Mouse (Mus musculus) lung, postnatal 0 days (tissue): ENCODE results near the gene Sorl1. TPM values are rescaled to one million over a fixed set of nuclear protein-coding genes. Genes with fewer than 3 reads are reported as not detected.

Source experiments
- ATAC-seq: fragments of 200-750 bp; cut with Nextera tagmentation; 2 replicates; pipeline ENCODE4 v1.8.0; 2017; ENCODE audit warnings: moderate library complexity
- DNase-seq: peaks from one replicate; pipeline ENCODE4 v3.0.0-alpha.2; 2016; ENCODE audit warnings: low spot score
- H3K27ac ChIP-seq: fragments of 300-500 bp; sonication (generic); 2 replicates; pipeline ENCODE4 v1.5.1; 2014; ENCODE audit warnings: antibody characterized with exemption, mild to moderate bottlenecking, low read length, mixed read lengths
- H3K27me3 ChIP-seq: fragments of 300-500 bp; sonication (generic); replicated peaks from 2 replicates; pipeline ENCODE4 v1.6.1; 2014; ENCODE audit warnings: low read length, mixed read lengths; ENCODE audit not compliant: insufficient read depth
- H3K36me3 ChIP-seq: fragments of 300-500 bp; sonication (generic); 2 replicates; pipeline ENCODE4 v1.6.1; 2014; ENCODE audit warnings: low read length, mixed read lengths; ENCODE audit not compliant: insufficient read depth
- H3K4me1 ChIP-seq: fragments of 300-500 bp; sonication (generic); 2 replicates; pipeline ENCODE4 v1.6.1; 2014; ENCODE audit warnings: antibody characterized with exemption, low read depth, low read length, mixed read lengths; ENCODE audit not compliant: insufficient read depth
- H3K4me2 ChIP-seq: fragments of 300-500 bp; sonication (generic); replicated peaks from 2 replicates; pipeline ENCODE4 v1.6.1; 2014; ENCODE audit warnings: low read depth, mild to moderate bottlenecking, low read length, moderate library complexity, mixed read lengths
- H3K4me3 ChIP-seq: fragments of 300-500 bp; sonication (generic); 2 replicates; pipeline ENCODE4 v1.5.1; 2014; ENCODE audit warnings: low read depth, low read length
- H3K9ac ChIP-seq: fragments of 300-500 bp; sonication (generic); replicated peaks from 2 replicates; pipeline ENCODE4 v1.6.1; 2014; ENCODE audit warnings: low read depth, mild to moderate bottlenecking
- H3K9me3 ChIP-seq: fragments of 300-500 bp; sonication (generic); 2 replicates; pipeline ENCODE4 v1.6.1; 2016; ENCODE audit warnings: low read length, mixed read lengths
- CTCF ChIP-seq: IDR thresholded peaks from 2 replicates; pipeline ENCODE4 v1.5.1; 2016; ENCODE audit warnings: antibody characterized with exemption, mild to moderate bottlenecking
- EP300 ChIP-seq: IDR thresholded peaks from 2 replicates; pipeline ENCODE4 v1.6.1; 2016; ENCODE audit warnings: antibody characterized with exemption, mild to moderate bottlenecking, control low read depth
- WGBS: fragments of 180-500 bp; shearing (Covaris S2); extraction: QIAGEN DNeasy Blood & Tissue Kit; methylation state at CpG from one replicate; pipeline ENCODE4 v1.1.7; 2014; 5-methylcytosine and 5-hydroxymethylcytosine counted together
- polyA plus RNA-seq: library from polyadenylated mRNA; unstranded; fragments of >200 nt; fragmentation: Nextera tagmentation; extraction: Ambion mirVana; gene quantifications from 2 replicates; pipeline ENCODE4 v1.2.1, GENCODE M21; 2015

The Sorl1 gene
- polyA plus RNA-seq, 1 experiment from 2014 or later: 18.4 TPM

- Histone ChIP-seq H3K4me1 (no peaks in the 10 kb centered on the region), H3K27ac (no peak overlapping the region), H3K9me3 (no peaks in the 10 kb centered on the region), H3K36me3 (peaks cover 21% of the 10 kb centered on the region), H3K9ac (no peak overlapping the region), H3K4me2 (no peak overlapping the region), H3K4me3 (no peak overlapping the region), H3K27me3 (no peaks in the 10 kb centered on the region)
- TF ChIP-seq CTCF (peak; percentile 75), EP300 (no peak)
- ATAC-seq (no peak), DNase-seq (peak; percentile 14)
- 73% methylated on average over 25 of the region's 25 CpGs for WGBS
These were observed 150.1 kb downstream of the Sorl1 start for GRCm38 (mm10) chr9:41973775-41974657.

GRCm38 (mm10) chr9:41969961-41970360, 154.1 kb downstream of the Sorl1 start:
- no peaks in the 10 kb centered on the region for H3K27me3 ChIP-seq
- 92% methylated on average over 8 of the region's 8 CpGs for WGBS
- TF ChIP-seq CTCF (no peak), EP300 (no peak)
- H3K36me3 ChIP-seq: peaks cover 7% of the 10 kb centered on the region; the same call in 1 of the 2 replicates
- H3K4me1 ChIP-seq: no peaks in the 10 kb centered on the region
- no peak overlapping the region for H3K4me2 ChIP-seq
- no peak for DNase-seq
- no peak overlapping the region for H3K9ac ChIP-seq
- H3K4me3 ChIP-seq: no peak overlapping the region
- no peak overlapping the region for H3K27ac ChIP-seq
- no peak for ATAC-seq
- H3K9me3 ChIP-seq: no peaks in the 10 kb centered on the region

- no peak for TF ChIP-seq EP300
- no peak for TF ChIP-seq CTCF
- 96% methylated on average over 15 of the region's 15 CpGs for WGBS
- DNase-seq: no peak
- H3K36me3 ChIP-seq: peaks cover 7% of the 10 kb centered on the region; the same call in 1 of the 2 replicates
- no peaks in the 10 kb centered on the region for H3K4me1 ChIP-seq
- H3K27me3 ChIP-seq: no peaks in the 10 kb centered on the region
- H3K4me2 ChIP-seq: no peak overlapping the region
- ATAC-seq: no peak
- H3K4me3 ChIP-seq: no peak overlapping the region
- H3K27ac ChIP-seq: no peak overlapping the region
- H3K9me3 ChIP-seq: no peaks in the 10 kb centered on the region
- no peak overlapping the region for H3K9ac ChIP-seq
These were observed 155.2 kb downstream of the Sorl1 start for GRCm38 (mm10) chr9:41968673-41969460.

- ATAC-seq (no peak), DNase-seq (no peak)
- Histone ChIP-seq H3K27ac (no peak overlapping the region), H3K9ac (no peak overlapping the region), H3K36me3 (no peaks in the 10 kb centered on the region), H3K9me3 (no peaks in the 10 kb centered on the region), H3K4me3 (no peak overlapping the region), H3K4me2 (no peak overlapping the region), H3K27me3 (no peaks in the 10 kb centered on the region), H3K4me1 (no peaks in the 10 kb centered on the region)
- TF ChIP-seq EP300 (no peak), CTCF (no peak)
- 79% methylated on average over 10 of the region's 10 CpGs for WGBS
These were observed 162.8 kb downstream of the Sorl1 start for GRCm38 (mm10) chr9:41961274-41961673.

GRCm38 (mm10) chr9:41958282-41958681, 165.8 kb downstream of the Sorl1 start:
- H3K27me3 ChIP-seq: no peaks in the 10 kb centered on the region
- H3K27ac ChIP-seq: no peak overlapping the region
- ATAC-seq: no peak
- H3K36me3 ChIP-seq: no peaks in the 10 kb centered on the region
- TF ChIP-seq EP300 (no peak), CTCF (no peak)
- no peak overlapping the region for H3K4me3 ChIP-seq
- WGBS: 75% methylated on average over 9 of the region's 9 CpGs
- H3K4me2 ChIP-seq: no peak overlapping the region
- H3K9ac ChIP-seq: no peak overlapping the region
- H3K4me1 ChIP-seq: no peaks in the 10 kb centered on the region
- no peak for DNase-seq
- no peaks in the 10 kb centered on the region for H3K9me3 ChIP-seq

GRCm38 (mm10) chr9:41953486-41953885, 170.6 kb downstream of the Sorl1 start:
- H3K4me3 ChIP-seq: no peak overlapping the region
- no peak overlapping the region for H3K9ac ChIP-seq
- no peak overlapping the region for H3K4me2 ChIP-seq
- no peaks in the 10 kb centered on the region for H3K9me3 ChIP-seq
- 12% methylated on average over 8 of the region's 8 CpGs for WGBS
- H3K27me3 ChIP-seq: no peaks in the 10 kb centered on the region
- H3K27ac ChIP-seq: no peak overlapping the region
- H3K4me1 ChIP-seq: peaks cover 4% of the 10 kb centered on the region; the same call in 1 of the 2 replicates
- TF ChIP-seq EP300 (no peak), CTCF (peak; percentile 73)
- ATAC-seq (no peak), DNase-seq (peak; percentile 82)
- H3K36me3 ChIP-seq: no peaks in the 10 kb centered on the region
